Mouse (Mus musculus) kidney, adult 2 months (tissue): ENCODE measurements around the gene Zfp740. TPM values are rescaled to one million over a fixed set of nuclear protein-coding genes. Genes with fewer than 3 reads are reported as not detected.

Experiments
- DNase-seq: peaks from one replicate; pipeline ENCODE4 v3.0.0; 2021
- H3K27ac ChIP-seq: fragments of 200-500 bp; 2 replicates; pipeline ENCODE4 v1.5.1; 2012; ENCODE audit warnings: low read depth, low read length, control low read depth, inconsistent platforms; ENCODE audit not compliant: insufficient read depth
- H3K27me3 ChIP-seq: fragments of 200-500 bp; replicated peaks from 2 replicates; pipeline ENCODE4 v1.6.1; 2012; ENCODE audit warnings: mild to moderate bottlenecking, moderate library complexity, low read length, inconsistent platforms; ENCODE audit not compliant: control insufficient read depth, insufficient read depth
- H3K36me3 ChIP-seq: fragments of 200-500 bp; 2 replicates; pipeline ENCODE4 v1.6.1; 2012; ENCODE audit warnings: mild to moderate bottlenecking, moderate library complexity, low read length, inconsistent platforms; ENCODE audit not compliant: control insufficient read depth, insufficient read depth
- H3K4me1 ChIP-seq: fragments of 200-500 bp; 2 replicates; pipeline ENCODE4 v1.6.1; 2011; ENCODE audit warnings: low read length; ENCODE audit not compliant: control insufficient read depth, insufficient read depth
- H3K4me3 ChIP-seq: fragments of 200-500 bp; 2 replicates; pipeline ENCODE4 v1.5.1; 2011; ENCODE audit warnings: mild to moderate bottlenecking, low read depth, low read length, control low read depth; ENCODE audit not compliant: insufficient read depth
- CTCF ChIP-seq: fragments of 200-500 bp; conservative IDR thresholded peaks from 2 replicates; pipeline ENCODE4 v1.5.1; 2011; ENCODE audit warnings: low read depth, mild to moderate bottlenecking, control low read depth, low read length, moderate library complexity, mixed read lengths; ENCODE audit not compliant: insufficient read depth, insufficient read length
- POLR2A ChIP-seq: fragments of 200-500 bp; IDR thresholded peaks from one replicate; pipeline ENCODE4 v1.6.1; 2011; ENCODE audit warnings: low read depth, low read length, control low read depth
- WGBS: fragments of 180-500 bp; shearing (Covaris S2); methylation state at CpG from one replicate; pipeline ENCODE4 v1.1.7; 2018; 5-methylcytosine and 5-hydroxymethylcytosine counted together
- polyA plus RNA-seq: library from polyadenylated mRNA; depleted of rRNA; stranded (reverse); fragments of >200 nt; gene quantifications from 2 replicates; pipeline ENCODE4 v1.2.3, GENCODE M21; 2012

The Zfp740 gene
- polyA plus RNA-seq, 1 experiment = 30.3 TPM

DNA sequence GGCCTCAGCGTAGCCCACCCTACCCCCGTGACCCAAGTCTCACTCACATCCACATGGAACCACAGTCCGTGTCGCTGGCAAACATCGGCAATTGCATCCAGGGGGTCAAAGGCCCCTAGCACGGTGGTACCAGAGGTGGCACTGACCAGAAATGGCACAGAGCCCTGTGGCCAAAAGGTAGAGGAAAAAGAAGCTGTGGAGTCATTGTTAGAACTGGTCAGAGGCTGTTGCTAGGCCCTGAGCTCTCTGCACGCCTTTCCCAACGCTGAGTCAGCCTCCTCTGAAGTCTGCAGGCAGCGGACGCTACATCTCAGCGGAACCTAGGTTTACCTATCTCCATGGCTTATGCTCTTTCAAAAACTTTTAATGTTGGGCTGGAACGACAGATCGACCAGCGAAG lies 23.1 kb upstream of the Zfp740 start:
- H3K36me3 ChIP-seq = no peaks in the 10 kb centered on the region
- H3K4me3 ChIP-seq = no peak overlapping the region
- H3K27ac ChIP-seq = 0 out of 2 replicates have a peak overlapping the region, but pooled peaks have one; percentile 15
- no peaks in the 10 kb centered on the region for H3K27me3 ChIP-seq
- 57% methylated on average over 14 of the region's 14 CpGs for WGBS
- H3K4me1 ChIP-seq = peaks cover 12% of the 10 kb centered on the region; the same call in 1 of the 2 replicates
- TF ChIP-seq POLR2A = no peak
- no peak for TF ChIP-seq CTCF
- DNase-seq = peak; percentile 53

DNA sequence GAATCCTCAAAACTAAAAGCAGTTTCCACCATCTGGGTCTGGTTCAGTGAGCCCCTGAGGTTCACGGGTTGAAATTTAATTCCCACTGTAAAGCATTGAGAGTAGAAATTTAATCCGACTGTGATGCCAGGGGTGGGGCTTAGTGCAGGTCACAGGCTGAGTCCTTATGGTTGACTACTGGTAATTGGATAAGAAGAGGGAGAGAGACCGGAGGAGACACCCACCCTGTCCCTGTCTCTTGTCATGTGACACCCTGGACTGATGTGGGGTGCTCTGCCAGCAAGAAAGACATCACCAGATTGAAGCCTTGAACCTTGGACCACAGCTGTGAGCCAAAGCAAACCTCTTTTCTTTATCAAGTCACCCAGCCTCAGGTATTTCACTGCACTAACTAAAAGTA lies 20.0 kb upstream of the Zfp740 start:
- Histone ChIP-seq H3K36me3 (no peaks in the 10 kb centered on the region; the same call in 1 of the 2 replicates), H3K27me3 (no peaks in the 10 kb centered on the region), H3K4me1 (peaks cover 12% of the 10 kb centered on the region; the same call in 1 of the 2 replicates), H3K4me3 (no peak overlapping the region), H3K27ac (peak overlapping the region; percentile 89)
- TF ChIP-seq CTCF = no peak
- TF ChIP-seq POLR2A = no peak
- WGBS = 52% methylated on average over 3 of the region's 3 CpGs
- peak; percentile 94 for DNase-seq

DNA sequence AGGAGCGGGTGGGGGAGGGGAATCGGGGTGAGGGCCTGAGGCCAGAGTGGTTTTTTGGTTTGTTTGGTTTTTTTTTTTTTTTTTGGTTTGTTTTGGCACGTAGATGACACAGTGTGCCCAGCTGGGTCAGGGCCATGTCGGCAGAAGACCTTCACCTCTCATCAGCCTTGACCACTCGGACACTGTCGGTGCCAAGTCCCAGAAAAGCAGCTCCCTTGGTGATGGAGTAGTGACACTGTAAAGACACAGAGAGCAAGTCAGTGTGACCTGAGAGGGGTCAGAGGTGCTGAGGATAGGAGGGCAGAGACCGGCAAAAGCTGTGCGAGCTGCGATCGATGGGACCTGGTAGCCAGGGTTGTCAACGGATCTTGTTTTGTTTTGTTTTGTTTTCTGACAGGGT lies 16.8 kb upstream of the Zfp740 start:
- WGBS = 66% methylated on average over 11 of the region's 11 CpGs
- H3K4me3 ChIP-seq = no peak overlapping the region
- peak; percentile 70 for DNase-seq
- no peaks in the 10 kb centered on the region for H3K27me3 ChIP-seq
- no peaks in the 10 kb centered on the region; the same call in 1 of the 2 replicates for H3K36me3 ChIP-seq
- H3K27ac ChIP-seq = no peak overlapping the region
- TF ChIP-seq CTCF (no peak), POLR2A (no peak)
- H3K4me1 ChIP-seq = peaks cover 3% of the 10 kb centered on the region; the same call in 1 of the 2 replicates

DNA sequence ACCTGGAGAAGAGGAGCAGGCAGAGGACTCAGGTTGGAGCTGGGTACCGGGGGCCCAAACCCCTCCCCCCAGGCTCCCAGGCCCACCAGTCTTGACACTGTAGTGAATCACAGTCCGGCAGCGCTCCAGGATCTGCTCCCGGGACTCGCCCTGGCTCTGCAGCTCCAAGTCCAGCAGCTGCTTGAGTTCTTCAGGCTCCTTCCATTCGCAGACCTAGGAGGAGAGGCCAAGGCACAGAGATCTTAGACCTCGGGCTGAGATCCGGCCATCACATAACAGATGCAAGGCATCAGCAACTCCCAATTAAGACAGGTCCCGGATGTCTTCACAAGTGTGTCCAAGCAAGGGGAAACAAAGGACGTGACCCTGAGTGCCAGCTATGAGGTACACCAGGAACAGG lies 15.0 kb upstream of the Zfp740 start:
- 64% methylated on average over 10 of the region's 10 CpGs for WGBS
- Histone ChIP-seq H3K4me3 (peak overlapping the region; percentile 34), H3K27ac (peak overlapping the region; percentile 43; the same call in 1 of the 2 replicates), H3K27me3 (no peaks in the 10 kb centered on the region), H3K36me3 (no peaks in the 10 kb centered on the region; the same call in 1 of the 2 replicates), H3K4me1 (peaks cover 7% of the 10 kb centered on the region)
- no peak for DNase-seq
- no peak for TF ChIP-seq POLR2A
- no peak for TF ChIP-seq CTCF

DNA sequence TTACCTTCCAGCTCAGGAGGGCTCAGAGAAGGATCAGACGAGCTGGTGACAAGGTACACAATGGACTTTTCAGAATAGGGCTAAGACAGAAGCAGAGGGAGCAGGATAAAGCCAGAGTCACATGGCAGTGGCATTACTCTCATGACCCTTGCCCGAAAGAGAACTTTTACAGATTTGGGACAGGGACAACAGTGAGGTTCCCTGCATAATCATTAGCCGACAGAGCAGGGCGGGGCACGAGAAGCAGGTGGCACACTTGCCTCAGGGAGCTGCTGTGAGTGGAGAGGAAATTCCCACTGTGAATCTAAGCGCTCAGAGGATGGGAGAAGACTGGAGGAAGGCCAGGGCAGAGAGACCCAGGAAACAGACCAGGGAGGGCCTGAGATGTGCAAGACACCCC lies 14.2 kb upstream of the Zfp740 start:
- TF ChIP-seq POLR2A = no peak
- no peak for TF ChIP-seq CTCF
- peak; percentile 90 for DNase-seq
- 50% methylated on average over 6 of the region's 6 CpGs for WGBS
- no peaks in the 10 kb centered on the region; the same call in 1 of the 2 replicates for H3K36me3 ChIP-seq
- H3K4me1 ChIP-seq = peaks cover 8% of the 10 kb centered on the region
- peak overlapping the region; percentile 34 for H3K4me3 ChIP-seq
- no peaks in the 10 kb centered on the region for H3K27me3 ChIP-seq
- peak overlapping the region; percentile 43; the same call in 1 of the 2 replicates for H3K27ac ChIP-seq

DNA sequence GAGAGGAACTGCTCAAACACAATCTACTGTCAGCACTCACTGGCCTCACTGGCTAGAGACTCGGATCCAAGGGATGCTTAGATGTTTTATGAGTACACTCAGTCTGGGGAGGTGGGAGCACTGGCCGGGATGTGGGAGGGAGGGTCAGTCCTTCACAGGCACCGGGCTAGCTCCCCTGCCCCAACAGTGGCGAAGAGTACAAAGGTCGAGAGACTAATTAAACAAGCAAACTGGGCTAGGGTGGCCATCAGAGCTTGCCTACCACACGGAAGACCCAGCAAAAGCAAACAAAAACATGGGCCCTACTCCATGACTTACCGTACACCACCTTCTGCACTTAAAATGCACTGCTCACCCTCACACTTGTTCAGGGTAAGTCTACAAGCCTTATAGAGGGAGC lies 11.3 kb upstream of the Zfp740 start:
- no peaks in the 10 kb centered on the region for H3K36me3 ChIP-seq
- H3K27ac ChIP-seq = no peak overlapping the region
- H3K4me1 ChIP-seq = peaks cover 18% of the 10 kb centered on the region
- TF ChIP-seq POLR2A (no peak), CTCF (no peak)
- H3K4me3 ChIP-seq = no peak overlapping the region
- H3K27me3 ChIP-seq = no peaks in the 10 kb centered on the region
- 53% methylated on average over 7 of the region's 7 CpGs for WGBS
- no peak for DNase-seq

DNA sequence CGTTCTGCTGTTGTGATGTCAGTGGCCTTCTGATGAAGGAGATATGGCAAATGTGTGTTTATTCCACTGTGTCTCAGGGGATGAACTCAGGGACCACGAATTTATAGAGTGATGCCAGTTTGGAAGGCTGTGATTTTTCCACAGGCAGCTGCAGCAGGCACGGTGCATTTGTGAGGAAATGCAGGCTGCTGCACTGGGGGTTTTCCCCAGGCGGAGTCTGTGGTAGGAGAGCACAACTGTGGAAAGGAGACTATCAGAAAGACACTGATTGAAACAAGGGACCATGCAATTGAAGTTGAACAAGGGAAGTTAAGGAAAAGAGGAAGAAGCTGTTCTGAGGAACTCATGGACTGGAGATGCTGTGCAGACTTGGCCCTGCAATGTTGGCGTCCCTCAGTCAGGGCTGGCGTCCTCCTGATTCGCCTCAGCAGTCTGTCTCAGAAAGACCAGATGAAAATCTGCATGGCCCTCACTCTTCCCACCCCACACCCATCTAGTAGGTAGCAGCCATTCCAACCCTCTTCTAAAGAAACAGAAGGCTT lies 10.7 kb upstream of the Zfp740 start:
- 70% methylated on average over 7 of the region's 7 CpGs for WGBS
- Histone ChIP-seq H3K27ac (no peak overlapping the region), H3K27me3 (no peaks in the 10 kb centered on the region), H3K4me3 (no peak overlapping the region), H3K4me1 (peaks cover 18% of the 10 kb centered on the region), H3K36me3 (no peaks in the 10 kb centered on the region)
- DNase-seq = no peak
- no peak for TF ChIP-seq POLR2A
- TF ChIP-seq CTCF = no peak
